Mouse (Mus musculus) midbrain, embryonic 14.5 days (tissue): ENCODE measurements around the gene Fate1. TPM values are rescaled to one million over a fixed set of nuclear protein-coding genes. Genes with fewer than 3 reads are reported as not detected.
"Not testable (repeated sequence)": the region's sequence is repeated elsewhere in the genome, so short reads cannot be mapped to it uniquely, and the experiment has no call there.

Experiments
- ATAC-seq: fragments of 200-750 bp; cut with Nextera tagmentation; 2 replicates; pipeline ENCODE4 v1.8.0; 2017; ENCODE audit warnings: moderate number of reproducible peaks, moderate library complexity; ENCODE audit not compliant: low FRiP score, low TSS enrichment
- DNase-seq: peaks from one replicate; pipeline ENCODE4 v3.0.0-alpha.2; 2015
- H3K27ac ChIP-seq: fragments of 300-500 bp; sonication (generic); replicated peaks from 2 replicates; pipeline ENCODE4 v1.5.1; 2014; ENCODE audit warnings: mild to moderate bottlenecking, low read depth, low read length, moderate library complexity
- H3K27me3 ChIP-seq: fragments of 300-500 bp; sonication (generic); 2 replicates; pipeline ENCODE4 v1.6.1; 2014; ENCODE audit warnings: low read length, control low read depth, mixed read lengths; ENCODE audit not compliant: control insufficient read depth, insufficient read depth
- H3K36me3 ChIP-seq: fragments of 300-500 bp; sonication (generic); 2 replicates; pipeline ENCODE4 v1.6.1; 2014; ENCODE audit warnings: low read length, control low read depth; ENCODE audit not compliant: control insufficient read depth, insufficient read depth
- H3K4me1 ChIP-seq: fragments of 300-500 bp; sonication (generic); 2 replicates; pipeline ENCODE4 v1.6.1; 2014; ENCODE audit warnings: mild to moderate bottlenecking, antibody characterized with exemption, low read length, control low read depth; ENCODE audit not compliant: control insufficient read depth, insufficient read depth
- H3K4me2 ChIP-seq: fragments of 300-500 bp; sonication (generic); 2 replicates; pipeline ENCODE4 v1.6.1; 2014; ENCODE audit warnings: mild to moderate bottlenecking, low read length, moderate library complexity
- H3K4me3 ChIP-seq: fragments of 300-500 bp; sonication (generic); replicated peaks from 2 replicates; pipeline ENCODE4 v1.5.1; 2014; ENCODE audit warnings: low read depth, low read length
- H3K9ac ChIP-seq: fragments of 300-500 bp; sonication (generic); replicated peaks from 2 replicates; pipeline ENCODE4 v1.6.1; 2014; ENCODE audit warnings: mild to moderate bottlenecking, low read length, moderate library complexity
- H3K9me3 ChIP-seq: fragments of 300-500 bp; sonication (generic); 2 replicates; pipeline ENCODE4 v1.6.1; 2016; ENCODE audit warnings: low read length, control low read depth, mixed read lengths; ENCODE audit not compliant: control insufficient read depth
- WGBS: fragments of 180-500 bp; shearing (Covaris S2); extraction: QIAGEN DNeasy Blood & Tissue Kit; methylation state at CpG from one replicate; pipeline ENCODE4 v1.1.7; 2014; 5-methylcytosine and 5-hydroxymethylcytosine counted together
- polyA plus RNA-seq: library from polyadenylated mRNA; unstranded; fragments of >200 nt; fragmentation: Nextera tagmentation; extraction: Ambion mirVana; gene quantifications from 2 replicates; pipeline ENCODE4 v1.2.1, GENCODE M21; 2014

Gene Fate1
- polyA plus RNA-seq, 1 experiment from 2014 or later, result not detected

GRCm38 (mm10) chrX:71977681-71978080, 4.9 kb downstream of the Fate1 start:
- H3K4me1 ChIP-seq, H3K4me3 ChIP-seq, H3K9me3 ChIP-seq, H3K4me2 ChIP-seq, H3K36me3 ChIP-seq, H3K9ac ChIP-seq, H3K27ac ChIP-seq, ATAC-seq, H3K27me3 ChIP-seq, DNase-seq: not testable (repeated sequence)

- no peaks in the 10 kb centered on the region for H3K27me3 ChIP-seq
- no peaks in the 10 kb centered on the region for H3K9me3 ChIP-seq
- no peak overlapping the region for H3K4me2 ChIP-seq
- no peaks in the 10 kb centered on the region for H3K4me1 ChIP-seq
- no peaks in the 10 kb centered on the region for H3K36me3 ChIP-seq
- no peak overlapping the region for H3K9ac ChIP-seq
- 91% methylated on average over 3 of the region's 3 CpGs for WGBS
- ATAC-seq (no peak), DNase-seq (no peak)
- no peak overlapping the region for H3K4me3 ChIP-seq
- H3K27ac ChIP-seq, result no peak overlapping the region
These were observed 7.7 kb downstream of the Fate1 start for GRCm38 (mm10) chrX:71980443-71980842.

GRCm38 (mm10) chrX:71981322-71981721, 8.5 kb downstream of the Fate1 start:
- Histone ChIP-seq H3K4me1 (no peaks in the 10 kb centered on the region), H3K9ac (no peak overlapping the region), H3K27ac (no peak overlapping the region), H3K4me3 (no peak overlapping the region), H3K9me3 (no peaks in the 10 kb centered on the region), H3K27me3 (no peaks in the 10 kb centered on the region), H3K36me3 (no peaks in the 10 kb centered on the region), H3K4me2 (no peak overlapping the region)
- WGBS, result 60% methylated on average over 2 of the region's 2 CpGs
- no peak for DNase-seq
- ATAC-seq, result no peak

GRCm38 (mm10) chrX:71983205-71983604, 10.4 kb downstream of the Fate1 start:
- DNase-seq, result no peak
- no peak for ATAC-seq
- Histone ChIP-seq H3K27me3 (no peaks in the 10 kb centered on the region), H3K4me1 (no peaks in the 10 kb centered on the region), H3K36me3 (no peaks in the 10 kb centered on the region), H3K4me2 (no peak overlapping the region), H3K9ac (no peak overlapping the region), H3K4me3 (no peak overlapping the region), H3K27ac (no peak overlapping the region), H3K9me3 (no peaks in the 10 kb centered on the region)
- 78% methylated on average over 2 of the region's 2 CpGs for WGBS

GRCm38 (mm10) chrX:71983775-71984174, 11.0 kb downstream of the Fate1 start:
- Histone ChIP-seq H3K9me3 (no peaks in the 10 kb centered on the region), H3K4me2 (no peak overlapping the region), H3K36me3 (no peaks in the 10 kb centered on the region), H3K27me3 (no peaks in the 10 kb centered on the region), H3K9ac (no peak overlapping the region), H3K27ac (no peak overlapping the region), H3K4me1 (no peaks in the 10 kb centered on the region), H3K4me3 (no peak overlapping the region)
- ATAC-seq, result no peak
- WGBS, result 93% methylated on average over 1 of the region's 1 CpGs
- DNase-seq, result peak; percentile 8

- Histone ChIP-seq H3K9me3 (no peaks in the 10 kb centered on the region), H3K4me1 (no peaks in the 10 kb centered on the region), H3K9ac (no peak within 1 kb of the TSS), H3K27me3 (no peaks in the 10 kb centered on the region), H3K36me3 (no peaks in the 10 kb centered on the region), H3K4me3 (no peak within 1 kb of the TSS), H3K27ac (no peak within 1 kb of the TSS), H3K4me2 (no peak within 1 kb of the TSS)
- no peak for ATAC-seq
- WGBS, result 67% methylated on average over 3 of the region's 3 CpGs
- DNase-seq, result no peak
These were observed 18.8 kb downstream of the Fate1 start, which contains the start of gene Cnga2 for GRCm38 (mm10) chrX:71991549-71991948. TSS of gene Cnga2 (plus strand) at chrX:71991849.

GRCm38 (mm10) chrX:71995972-71996371, 23.2 kb downstream of the Fate1 start:
- no peaks in the 10 kb centered on the region for H3K36me3 ChIP-seq
- H3K4me1 ChIP-seq, result no peaks in the 10 kb centered on the region
- H3K9ac ChIP-seq, result no peak overlapping the region
- no peaks in the 10 kb centered on the region for H3K27me3 ChIP-seq
- H3K4me2 ChIP-seq, result no peak overlapping the region
- DNase-seq (no peak), ATAC-seq (no peak)
- 64% methylated on average over 1 of the region's 1 CpGs for WGBS
- H3K9me3 ChIP-seq, result no peaks in the 10 kb centered on the region
- H3K4me3 ChIP-seq, result no peak overlapping the region
- no peak overlapping the region for H3K27ac ChIP-seq

- no peaks in the 10 kb centered on the region for H3K9me3 ChIP-seq
- no peak for ATAC-seq
These were observed 37.1 kb downstream of the Fate1 start for GRCm38 (mm10) chrX:72009930-72010329.

GRCm38 (mm10) chrX:72012236-72012635, 39.5 kb downstream of the Fate1 start:
- WGBS, result 71% methylated on average over 9 of the region's 9 CpGs
- no peaks in the 10 kb centered on the region for H3K9me3 ChIP-seq
- no peaks in the 10 kb centered on the region for H3K36me3 ChIP-seq
- DNase-seq (peak; percentile 5), ATAC-seq (no peak)
- no peak overlapping the region for H3K4me3 ChIP-seq
- no peaks in the 10 kb centered on the region for H3K4me1 ChIP-seq
- H3K27me3 ChIP-seq, result no peaks in the 10 kb centered on the region
- H3K4me2 ChIP-seq, result no peak overlapping the region
- no peak overlapping the region for H3K9ac ChIP-seq
- H3K27ac ChIP-seq, result no peak overlapping the region

More at GRCm38 (mm10) chrX:72009930-72010329, 37.1 kb downstream of the Fate1 start:
- no peak overlapping the region for H3K4me3 ChIP-seq
- H3K36me3 ChIP-seq, result no peaks in the 10 kb centered on the region
- H3K9ac ChIP-seq, result no peak overlapping the region
- no peak for DNase-seq
- no peaks in the 10 kb centered on the region for H3K4me1 ChIP-seq
- H3K27me3 ChIP-seq, result no peaks in the 10 kb centered on the region
- H3K4me2 ChIP-seq, result no peak overlapping the region
- H3K27ac ChIP-seq, result no peak overlapping the region
